Mouse (Mus musculus): ENCODE results near the gene Bdh1.
"Not testable (repeated sequence)": the region's sequence is repeated elsewhere in the genome, so short reads cannot be mapped to it uniquely, and the experiment has no call there.

Bdh1 gene

DNA sequence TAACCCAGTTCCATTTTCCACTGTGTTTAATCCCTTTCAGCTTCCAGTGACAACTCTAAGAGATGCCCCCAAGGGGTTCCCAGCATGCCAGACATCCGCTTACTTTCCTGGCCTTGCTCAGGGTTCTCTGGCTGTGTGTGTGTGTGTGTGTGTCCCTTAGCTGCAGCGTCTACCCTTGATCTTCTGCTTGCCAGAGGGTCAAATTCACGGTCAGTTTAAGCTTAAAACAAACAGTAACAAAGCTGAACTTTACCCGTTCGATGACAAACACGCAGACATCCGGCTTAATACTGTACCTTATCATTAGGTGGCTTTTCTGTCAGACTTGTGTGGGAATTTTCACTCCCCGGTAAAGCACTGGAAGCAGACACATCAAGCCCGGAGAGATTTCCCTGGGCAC is at the start of gene Bdh1:
TSS of gene Bdh1 (plus strand) at position 281 of the 400 bp plus-strand sequence.
- DNase-seq (ENCODE audit: low spot score), result no peak

DNA sequence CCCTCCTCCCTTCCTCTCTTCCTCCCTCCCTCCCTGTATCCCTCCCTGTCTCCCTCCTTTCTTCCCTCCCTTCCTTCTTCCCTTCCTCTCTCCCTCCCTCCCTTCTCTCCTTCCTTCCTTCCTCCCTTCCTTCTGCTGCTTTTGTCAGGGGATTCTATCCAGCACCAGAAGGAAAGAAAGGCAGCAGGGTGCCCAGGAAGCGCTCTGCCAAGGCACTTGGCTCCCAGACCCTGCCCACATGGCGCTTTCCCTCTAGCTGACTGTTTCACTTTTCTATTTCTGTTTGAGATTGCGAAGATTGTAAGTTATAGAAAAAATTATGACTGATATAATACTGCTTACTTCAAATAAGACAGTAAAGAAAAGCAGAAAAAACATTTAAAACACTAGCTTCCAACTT is 49.8 kb upstream of the Bdh1 start:
- DNase-seq (ENCODE audit: low spot score), result not testable (repeated sequence)

DNA sequence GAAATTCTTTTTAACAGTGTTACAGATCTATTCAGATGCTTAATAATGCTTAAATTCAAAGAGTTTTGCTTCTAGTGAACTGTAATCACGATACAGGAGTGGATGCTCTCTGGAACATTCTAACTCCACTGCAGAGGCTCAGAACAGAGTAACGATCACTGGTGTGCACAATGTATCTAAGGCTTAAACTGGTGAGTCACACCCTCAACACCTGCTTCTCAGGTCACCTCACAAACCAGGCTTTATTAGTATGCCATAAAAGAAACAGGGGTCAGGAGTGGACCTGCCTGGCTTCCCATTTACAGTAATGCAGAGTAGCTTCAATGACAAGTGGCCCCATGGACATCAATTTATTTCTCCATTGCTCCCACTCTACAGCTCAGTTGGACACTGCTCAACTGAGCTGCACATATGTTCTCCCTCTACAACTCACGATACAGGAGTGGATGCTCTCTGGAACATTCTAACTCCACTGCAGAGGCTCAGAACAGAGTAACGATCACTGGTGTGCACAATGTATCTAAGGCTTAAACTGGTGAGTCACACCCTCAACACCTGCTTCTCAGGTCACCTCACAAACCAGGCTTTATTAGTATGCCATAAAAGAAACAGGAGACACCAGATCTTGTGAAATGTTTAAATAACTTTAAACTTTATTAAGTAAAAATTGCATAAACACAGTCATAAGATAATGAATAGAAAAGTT is 46.0 kb upstream of the Bdh1 start:
- DNase-seq (ENCODE audit: low spot score), result not testable (repeated sequence)

- not testable (repeated sequence) for DNase-seq (ENCODE audit: low spot score)
These were observed 33.8 kb upstream of the Bdh1 start for GRCm38 (mm10) chr16:31388269-31388668.

DNA sequence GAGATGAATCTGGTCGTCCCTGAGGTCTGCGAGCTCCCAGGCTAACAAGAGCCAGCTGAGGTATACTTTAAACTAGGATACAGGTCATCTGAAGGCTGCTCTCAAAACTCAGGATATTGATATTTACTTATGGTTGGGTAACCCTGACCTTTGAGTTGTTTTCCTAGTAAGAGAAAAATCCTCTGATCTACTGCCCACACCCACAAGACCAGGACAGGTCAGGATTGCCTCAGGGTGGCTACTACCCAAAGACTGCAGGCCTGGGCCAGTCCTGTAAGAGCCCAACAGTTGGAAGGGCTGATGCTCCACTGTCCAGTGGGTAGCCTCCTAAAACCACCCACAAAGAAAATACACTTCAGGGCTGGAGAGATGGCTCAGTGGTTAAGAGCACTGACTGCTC is 22.8 kb upstream of the Bdh1 start:
- no peak for DNase-seq (ENCODE audit: low spot score)

- DNase-seq (ENCODE audit: low spot score), result no peak
These were observed 21.0 kb upstream of the Bdh1 start for GRCm38 (mm10) chr16:31400908-31401692.

DNA sequence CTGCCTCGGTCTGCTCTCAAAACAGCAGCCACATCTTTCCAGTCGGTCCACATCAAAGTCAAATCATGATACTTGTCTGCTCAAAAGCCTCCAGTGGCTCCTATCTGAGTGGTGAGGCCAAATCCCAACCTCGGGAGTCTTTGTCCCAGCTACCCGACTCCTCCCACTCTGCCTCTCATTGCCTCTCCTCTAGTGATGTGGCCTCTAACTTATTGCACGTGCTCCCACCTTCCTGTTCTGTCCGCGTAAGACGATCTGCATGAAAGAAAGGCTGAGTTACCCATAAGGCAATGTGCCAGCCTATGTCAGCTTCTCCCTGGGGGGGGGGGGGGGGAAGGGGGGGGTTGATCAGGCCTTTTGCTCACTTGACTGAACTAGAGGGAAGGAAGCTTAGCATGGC is 20.0 kb upstream of the Bdh1 start:
- DNase-seq (ENCODE audit: low spot score), result no peak

DNA sequence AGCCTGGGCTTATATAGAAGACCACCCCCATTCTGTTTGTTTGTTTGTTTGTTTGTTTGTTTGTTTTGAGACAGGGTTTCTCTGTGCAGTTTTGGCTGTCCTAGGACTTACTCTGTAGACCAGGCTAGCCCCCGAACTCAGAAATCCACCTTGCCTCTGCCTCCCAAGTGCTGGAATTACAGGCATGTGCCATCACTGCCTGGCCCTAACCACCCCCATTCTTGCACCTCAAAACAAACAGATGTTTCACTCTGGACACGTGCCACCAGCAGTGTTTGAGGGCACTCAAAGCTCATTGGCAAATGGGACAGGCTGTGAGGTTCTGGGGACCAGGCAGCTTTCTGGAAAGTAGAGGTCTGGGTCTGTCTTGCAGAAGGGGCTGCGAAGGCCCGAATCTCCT is 18.1 kb upstream of the Bdh1 start:
- no peak for DNase-seq (ENCODE audit: low spot score)

- no peak for DNase-seq (ENCODE audit: low spot score)
These were observed 17.0 kb upstream of the Bdh1 start for GRCm38 (mm10) chr16:31405040-31405439.

DNA sequence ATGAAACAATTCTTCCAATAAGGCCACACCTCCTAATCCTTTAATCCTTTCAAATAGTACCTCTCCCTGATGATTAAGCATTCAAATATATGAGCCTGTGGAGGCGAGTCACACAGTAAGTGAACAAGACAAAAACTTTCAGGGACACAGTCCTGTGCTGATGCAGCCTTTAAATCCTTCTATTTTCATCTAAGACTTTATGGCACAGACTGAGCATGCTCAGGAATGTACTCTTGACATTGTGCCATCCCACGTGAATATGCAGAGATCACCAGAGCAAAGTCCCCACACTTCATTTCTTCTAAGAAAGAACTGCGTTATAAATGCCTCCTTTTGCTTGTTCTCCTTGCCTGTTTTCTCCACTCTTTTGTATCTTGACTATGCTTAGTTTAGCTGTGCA is 14.2 kb upstream of the Bdh1 start:
- no peak for DNase-seq (ENCODE audit: low spot score)

DNA sequence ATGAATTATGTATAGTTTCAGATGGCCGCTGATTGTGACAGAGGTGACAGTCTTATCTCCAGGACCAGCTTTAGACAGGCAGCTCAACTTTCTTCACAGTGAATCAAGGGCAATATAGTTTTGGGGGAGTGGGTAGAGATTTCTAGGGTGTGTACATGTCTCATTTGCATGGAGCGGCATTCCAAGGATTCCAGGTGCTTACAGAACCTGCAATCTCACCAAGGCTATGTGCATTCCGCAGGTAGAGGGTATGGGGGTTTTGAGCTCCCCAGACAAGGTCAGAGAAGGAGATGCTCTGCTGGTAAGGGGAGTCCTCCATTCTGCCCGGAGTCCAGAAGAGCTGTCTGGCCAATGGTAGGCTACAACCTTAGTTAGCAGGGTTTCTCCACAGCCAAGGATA is 11.1 kb upstream of the Bdh1 start:
- DNase-seq (ENCODE audit: low spot score), result no peak

DNA sequence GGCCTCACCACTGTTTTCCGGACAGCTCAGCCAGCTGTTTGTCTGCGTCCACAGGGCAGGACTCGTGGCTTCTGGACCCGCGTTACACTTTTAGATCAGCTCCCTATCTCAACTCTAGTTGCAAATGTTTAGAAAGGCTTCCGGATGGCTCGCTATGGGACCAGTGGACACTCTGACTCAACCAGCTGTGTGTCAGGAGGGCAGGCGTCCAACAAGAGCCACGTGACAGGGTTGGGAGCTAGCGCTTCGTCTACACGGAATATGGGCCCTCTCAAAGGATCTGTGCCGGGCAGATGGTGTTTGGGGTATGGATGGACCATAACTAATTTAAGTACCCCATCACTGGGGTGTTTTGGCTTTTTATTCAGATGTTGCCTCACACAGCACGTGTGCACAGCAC is 9.8 kb upstream of the Bdh1 start:
- DNase-seq (ENCODE audit: low spot score), result peak; percentile 20

DNA sequence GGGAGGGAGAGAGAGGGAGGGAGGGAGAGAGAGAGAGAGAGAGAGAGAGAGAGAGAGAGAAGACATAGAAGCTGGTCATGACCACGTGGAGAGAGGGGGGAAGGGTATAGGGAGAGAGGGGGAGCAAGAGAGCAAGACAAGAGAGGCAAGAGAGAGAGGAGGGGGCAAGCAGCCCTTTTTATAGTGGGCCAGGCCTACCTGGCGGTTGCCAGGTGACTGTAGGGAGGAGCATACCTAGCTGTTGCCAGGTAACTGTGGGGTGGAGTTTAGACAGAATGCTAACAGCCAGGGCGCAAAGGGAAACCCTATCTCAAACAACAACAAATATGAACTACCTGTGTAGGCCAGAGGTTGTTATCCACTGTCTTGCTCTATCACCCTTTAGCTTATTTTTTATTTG is 8.3 kb upstream of the Bdh1 start:
- no peak for DNase-seq (ENCODE audit: low spot score)

DNA sequence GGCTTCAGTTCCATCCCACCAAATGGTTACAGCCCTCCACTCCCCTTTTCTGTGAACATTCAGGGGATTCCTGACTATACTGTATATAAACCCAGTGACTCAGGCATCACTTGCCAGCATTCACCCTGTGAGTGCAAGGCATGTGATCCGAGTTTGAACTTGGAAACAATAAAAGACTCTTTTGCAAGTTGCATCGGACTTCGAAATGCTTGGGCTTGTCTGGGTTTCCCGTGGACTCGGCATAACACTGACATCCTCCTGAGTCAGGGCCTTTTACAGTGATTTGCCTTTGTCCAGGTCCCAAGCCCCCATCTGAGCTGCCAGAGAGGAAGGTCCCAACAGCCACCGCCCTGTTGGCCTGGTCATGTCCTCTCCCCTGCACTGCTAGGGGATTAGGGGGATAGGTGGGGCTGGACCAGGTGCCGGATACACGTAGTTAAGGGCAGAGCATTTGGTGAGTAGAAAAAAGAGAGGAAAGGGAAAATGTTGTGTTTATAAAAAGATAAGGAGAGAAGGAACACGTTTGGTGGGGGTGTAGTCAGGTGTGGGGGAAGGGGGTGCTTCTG is 6.1 kb upstream of the Bdh1 start:
- DNase-seq (ENCODE audit: low spot score), result no peak

DNA sequence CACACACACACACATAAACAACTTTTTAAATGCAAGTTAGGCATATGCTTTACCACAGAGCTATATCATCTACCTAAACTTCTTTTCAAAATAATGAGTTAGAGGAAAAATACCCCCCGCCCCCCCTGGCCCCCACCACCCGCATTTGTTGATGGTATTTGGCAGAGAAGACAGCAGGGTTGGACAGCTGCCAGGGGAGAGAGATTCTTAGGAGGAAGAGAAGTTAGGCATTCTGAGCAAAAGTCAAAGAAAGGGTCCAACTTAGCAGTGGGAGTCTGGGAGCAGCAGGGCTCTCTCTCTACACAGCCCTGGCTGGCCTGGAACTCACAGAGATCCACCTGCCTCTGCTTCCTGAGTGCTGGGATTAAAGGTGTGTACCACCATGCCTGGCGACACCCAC is 3.4 kb upstream of the Bdh1 start:
- DNase-seq (ENCODE audit: low spot score), result no peak

DNA sequence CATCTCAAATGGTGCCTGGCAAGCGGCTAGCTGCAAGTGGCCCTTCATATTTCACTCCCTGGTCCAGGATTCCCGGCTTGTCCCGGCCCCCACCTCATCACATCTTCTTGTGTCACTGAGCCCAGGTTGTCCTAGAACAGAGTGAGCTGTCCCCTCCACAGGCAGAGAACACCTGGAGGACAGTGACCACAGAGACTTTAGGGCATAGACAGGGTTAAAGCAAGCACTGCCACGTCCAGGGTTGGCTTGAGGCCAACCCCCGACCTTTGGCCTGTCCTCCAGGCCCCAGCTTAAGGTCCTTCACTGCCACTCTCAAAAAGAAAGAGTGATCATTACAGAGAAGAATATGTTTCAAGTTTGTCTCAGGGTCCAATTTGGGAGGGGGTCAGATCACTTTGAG is 2.6 kb upstream of the Bdh1 start:
- DNase-seq (ENCODE audit: low spot score), result no peak

GRCm38 (mm10) chr16:31422722-31423121 is 642 bp downstream of the Bdh1 start:
- DNase-seq (ENCODE audit: low spot score), result no peak

GRCm38 (mm10) chr16:31423368-31423767 is 1.3 kb downstream of the Bdh1 start:
- no peak for DNase-seq (ENCODE audit: low spot score)

GRCm38 (mm10) chr16:31424416-31425187 is 2.5 kb downstream of the Bdh1 start:
- DNase-seq (ENCODE audit: low spot score), result no peak

DNA sequence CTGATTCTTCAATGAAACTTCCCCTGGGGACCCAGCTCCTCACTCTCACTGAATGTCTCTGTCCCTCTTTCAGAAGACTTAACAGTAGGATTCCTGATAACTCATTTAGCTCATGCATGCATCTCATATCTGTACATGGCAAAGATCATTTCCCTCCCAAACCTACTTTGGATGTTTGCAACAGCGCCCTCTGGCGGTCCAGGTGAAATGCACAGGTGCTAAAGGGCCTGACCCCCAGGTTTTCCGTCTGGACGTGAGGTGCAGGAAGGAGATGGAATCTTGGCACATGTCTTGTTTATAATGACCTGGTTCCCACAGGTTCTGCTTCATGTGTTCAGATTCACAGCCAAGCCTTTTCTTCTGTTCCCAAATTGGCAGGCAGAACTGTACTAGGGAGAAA is 3.4 kb downstream of the Bdh1 start:
- DNase-seq (ENCODE audit: low spot score), result peak; percentile 68

DNA sequence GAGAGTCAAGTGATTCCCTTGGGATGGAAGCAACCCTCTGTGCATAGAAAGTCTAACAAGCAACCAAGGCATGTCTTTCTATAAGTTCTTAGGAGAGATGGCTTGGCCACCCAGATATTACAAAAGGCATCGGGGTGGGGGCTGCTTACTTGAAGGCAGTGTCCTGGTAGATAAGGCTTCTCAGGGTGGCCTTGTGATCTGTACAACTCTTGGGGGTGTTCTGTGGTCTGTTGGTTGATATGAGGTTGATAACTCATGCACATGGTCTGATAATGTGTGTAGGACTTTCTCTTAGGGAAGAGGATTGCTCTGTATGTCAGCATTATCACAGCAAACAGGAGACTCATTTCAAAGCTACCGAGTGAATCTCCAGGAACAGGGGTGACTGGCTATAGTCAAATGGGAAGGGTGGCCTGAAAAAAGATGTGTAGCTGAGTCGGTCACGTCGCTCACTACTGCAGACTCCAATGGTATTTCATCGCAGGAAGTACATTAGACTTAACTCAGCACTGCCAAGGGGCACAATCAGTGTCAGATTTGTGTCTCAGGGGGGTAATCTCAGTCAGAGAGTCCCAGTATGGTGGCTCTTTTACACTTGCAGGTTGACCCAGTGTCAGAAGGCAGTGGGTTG is 4.5 kb downstream of the Bdh1 start:
- DNase-seq (ENCODE audit: low spot score), result no peak

DNA sequence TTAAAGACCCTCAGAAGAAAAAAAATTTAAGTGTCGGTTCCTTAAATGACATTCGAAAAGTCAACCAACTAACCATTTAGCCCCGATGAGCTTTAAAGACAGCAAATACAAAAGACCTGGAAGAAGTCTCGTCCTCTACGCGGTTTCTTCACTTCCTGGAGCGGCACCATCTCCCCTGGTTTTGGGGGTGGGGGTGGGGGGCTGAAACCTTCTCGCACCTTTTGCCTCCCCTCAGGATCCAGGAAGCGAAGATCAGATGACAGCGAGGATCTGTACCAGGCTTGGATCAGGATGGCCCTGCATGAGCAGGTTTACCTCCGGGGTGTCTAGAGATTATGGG is 6.2 kb downstream of the Bdh1 start:
- no peak for DNase-seq (ENCODE audit: low spot score)
